Mouse (Mus musculus) activated CD4-positive, CD25-positive, alpha-beta regulatory T cell, adult 4 months (primary cell): ENCODE results near the gene Dlx1. TPM values are rescaled to one million over a fixed set of nuclear protein-coding genes. Genes with fewer than 3 reads are reported as not detected.

Experiments used
- ATAC-seq: one replicate; pipeline ENCODE4 v1.8.0; 2017
- polyA plus RNA-seq, 2 experiments: library from polyadenylated mRNA; unstranded; fragments of 100-300 nt; shearing (Covaris generic); gene quantifications; one replicate each; pipeline ENCODE4 v1.2.1; 2017

Dlx1 gene
- polyA plus RNA-seq, 2 experiments from 2014 or later: not detected

GRCm38 (mm10) chr2:71528714-71529510, 999 bp downstream of the Dlx1 start:
- ATAC-seq: no peak

- peak; percentile 71 for ATAC-seq
Measured at GRCm38 (mm10) chr2:71529511-71530351, 1.8 kb downstream of the Dlx1 start.

GRCm38 (mm10) chr2:71530391-71531123, 2.6 kb downstream of the Dlx1 start:
- no peak for ATAC-seq

- ATAC-seq: no peak
Measured at GRCm38 (mm10) chr2:71531124-71531590, 3.2 kb downstream of the Dlx1 start.

- ATAC-seq: no peak
Measured at GRCm38 (mm10) chr2:71531990-71532970, 4.4 kb downstream of the Dlx1 start.

GRCm38 (mm10) chr2:71533094-71533493, 5.2 kb downstream of the Dlx1 start:
- no peak for ATAC-seq

GRCm38 (mm10) chr2:71534242-71535052, 6.5 kb downstream of the Dlx1 start:
- ATAC-seq: no peak

GRCm38 (mm10) chr2:71540611-71541417, 12.9 kb downstream of the Dlx1 start:
- no peak for ATAC-seq

GRCm38 (mm10) chr2:71541418-71542226, 13.7 kb downstream of the Dlx1 start:
- ATAC-seq: no peak

- ATAC-seq: no peak
Measured at GRCm38 (mm10) chr2:71542227-71542815, 14.4 kb downstream of the Dlx1 start.

GRCm38 (mm10) chr2:71542816-71543301, 14.9 kb downstream of the Dlx1 start:
- no peak for ATAC-seq

- ATAC-seq: no peak
Measured at GRCm38 (mm10) chr2:71543531-71543930, 15.6 kb downstream of the Dlx1 start.

GRCm38 (mm10) chr2:71543948-71544347, 16.0 kb downstream of the Dlx1 start:
- ATAC-seq: no peak

- ATAC-seq: no peak
Measured at GRCm38 (mm10) chr2:71544391-71545285, 16.7 kb downstream of the Dlx1 start.

- ATAC-seq: no peak
Measured at GRCm38 (mm10) chr2:71545401-71545881, 17.5 kb downstream of the Dlx1 start.

- peak; percentile 20 for ATAC-seq
Measured at GRCm38 (mm10) chr2:71545882-71546639, 18.1 kb downstream of the Dlx1 start.
